Mouse (Mus musculus) bone marrow, adult 2 months (tissue): ENCODE data around the gene L3hypdh. TPM values are rescaled to one million over a fixed set of nuclear protein-coding genes. Genes with fewer than 3 reads are reported as not detected.

ENCODE experiments used
- H3K27ac ChIP-seq: fragments of 200-500 bp; 2 replicates; pipeline ENCODE4 v1.5.1; 2012; ENCODE audit warnings: low read depth, mild to moderate bottlenecking, control low read depth, inconsistent platforms, low read length; ENCODE audit not compliant: control insufficient read depth, poor library complexity, insufficient read depth
- H3K4me1 ChIP-seq: fragments of 200-500 bp; 2 replicates; pipeline ENCODE4 v1.6.1; 2011; ENCODE audit warnings: low read length; ENCODE audit not compliant: control insufficient read depth, insufficient read depth
- H3K4me3 ChIP-seq: fragments of 200-500 bp; replicated peaks from 2 replicates; pipeline ENCODE3; 2011; ENCODE audit warnings: mild to moderate bottlenecking, low read depth, low read length, control low read depth; ENCODE audit not compliant: control insufficient read depth
- CTCF ChIP-seq: fragments of 200-500 bp; IDR thresholded peaks from 2 replicates; pipeline ENCODE4 v1.5.1; 2011; ENCODE audit warnings: low read length, control low read depth; ENCODE audit not compliant: control insufficient read depth, insufficient read depth
- POLR2A ChIP-seq: fragments of 200-500 bp; IDR thresholded peaks from 2 replicates; pipeline ENCODE4 v1.6.1; 2011; ENCODE audit warnings: low read depth, mild to moderate bottlenecking, control low read depth, low read length, borderline replicate concordance; ENCODE audit not compliant: control insufficient read depth
- WGBS: fragments of 180-500 bp; shearing (Covaris S2); methylation state at CpG from one replicate; pipeline ENCODE4 v1.1.7; 2018; 5-methylcytosine and 5-hydroxymethylcytosine counted together
- polyA plus RNA-seq: library from polyadenylated mRNA; stranded (reverse); fragments of >200 nt; gene quantifications from 2 replicates; pipeline ENCODE4 v1.2.4, GENCODE M21; 2011; ENCODE audit warnings: low replicate concordance; ENCODE audit not compliant: missing spikeins, insufficient read depth, insufficient read length

The L3hypdh gene
- polyA plus RNA-seq, result 0.50 and 1.6 TPM in 2 replicates

DNA sequence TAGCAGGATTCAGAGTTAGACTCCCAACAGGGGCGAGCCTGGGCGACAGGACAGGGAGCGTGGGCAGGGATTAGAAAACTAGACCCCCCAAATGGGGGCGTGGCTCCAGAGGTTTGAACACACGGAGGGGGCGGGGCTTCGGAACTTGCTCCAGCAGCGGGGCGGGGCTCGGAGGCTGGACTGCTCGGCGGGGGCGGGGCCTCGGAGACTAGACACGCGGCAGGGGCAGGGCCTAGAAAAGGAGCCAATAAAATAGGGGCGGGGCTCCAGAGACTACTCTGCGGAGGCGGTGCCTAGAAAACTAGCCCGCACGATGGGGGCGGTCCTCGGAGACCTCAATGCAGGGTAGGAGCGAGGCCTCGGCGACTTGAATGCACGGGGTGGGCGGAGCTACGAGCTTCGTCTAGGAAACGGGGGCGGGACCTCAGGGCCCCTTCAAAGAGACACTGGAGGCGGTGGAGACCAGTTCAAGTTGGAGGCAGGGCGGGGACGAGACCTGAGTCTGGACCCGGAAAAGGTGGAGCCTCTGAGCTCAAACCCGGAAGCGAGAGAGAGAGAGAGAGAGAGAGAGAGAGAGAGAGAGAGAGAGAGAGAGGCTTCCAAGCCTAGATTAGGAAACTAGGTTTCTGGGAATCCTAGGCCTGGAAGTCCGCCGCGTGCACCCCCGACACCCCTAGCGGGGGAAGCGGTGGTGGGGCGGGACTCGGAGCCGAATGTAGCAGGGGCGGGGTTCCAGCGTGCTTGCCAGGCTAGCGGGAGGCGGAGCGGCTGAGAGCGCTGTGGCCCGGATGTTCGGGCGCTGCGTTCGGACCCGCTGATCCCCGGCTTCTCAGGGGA lies at the start of gene L3hypdh, which contains the start of gene Jkamp:
Gene L3hypdh, minus strand, starts transcription at position 111 of the 837 bp plus-strand sequence.
Gene Jkamp, plus strand, starts transcription at position 261 of the 837 bp plus-strand sequence.
- Histone ChIP-seq H3K4me1 (no peaks in the 10 kb centered on the region; the same call in 1 of the 2 replicates), H3K27ac (peak within 1 kb of the TSS; percentile 91), H3K4me3 (peak within 1 kb of the TSS; percentile 97)
- TF ChIP-seq POLR2A, result peak; percentile 36; the same call in 1 of the 2 replicates
- no peak for TF ChIP-seq CTCF
- under 1% methylated on average over 60 of the region's 60 CpGs for WGBS

- Histone ChIP-seq H3K4me3 (no peak overlapping the region), H3K4me1 (no peaks in the 10 kb centered on the region), H3K27ac (no peak overlapping the region)
- 72% methylated on average over 10 of the region's 10 CpGs for WGBS
- TF ChIP-seq POLR2A (no peak), CTCF (no peak)
These were observed 44.0 kb upstream of the L3hypdh start for GRCm38 (mm10) chr12:72129203-72129602.

DNA sequence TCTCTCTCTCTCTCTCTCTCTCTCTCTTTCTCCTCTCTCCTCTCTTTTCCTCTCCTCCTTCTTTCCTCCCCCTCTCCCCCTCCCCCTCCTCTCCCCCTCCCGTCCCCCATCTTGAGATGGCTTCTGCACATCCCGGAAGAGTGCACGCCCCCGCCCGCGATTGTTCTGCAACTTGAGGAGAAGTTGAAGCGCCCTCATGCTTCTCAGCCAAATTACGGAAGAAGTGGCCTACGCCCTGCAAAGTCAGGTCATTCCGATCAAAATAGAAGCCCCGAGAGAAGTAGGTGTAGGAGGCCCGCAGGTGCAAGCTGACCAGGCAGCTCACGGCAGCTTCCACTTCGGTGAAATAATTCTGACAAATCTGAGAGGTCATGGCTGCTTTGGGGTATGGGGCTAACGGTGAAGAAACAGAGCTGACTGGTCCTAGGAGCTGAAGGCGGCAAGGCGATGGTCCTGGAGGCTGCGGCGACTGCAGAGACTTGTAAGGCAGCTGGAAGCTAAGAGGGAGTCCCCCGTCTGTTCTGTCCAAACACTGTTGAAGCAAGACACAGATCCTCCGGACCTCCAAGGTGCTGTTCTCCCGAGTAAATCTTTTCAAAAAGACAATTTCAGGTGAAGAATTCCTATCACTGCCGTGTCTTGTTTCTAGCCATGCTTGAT lies 30.6 kb upstream of the L3hypdh start:
- 76% methylated on average over 22 of the region's 23 CpGs for WGBS
- TF ChIP-seq POLR2A (no peak), CTCF (no peak)
- Histone ChIP-seq H3K4me3 (no peak overlapping the region), H3K27ac (no peak overlapping the region), H3K4me1 (no peaks in the 10 kb centered on the region)

- H3K27ac ChIP-seq, result no peak overlapping the region
- WGBS, result 75% methylated on average over 6 of the region's 6 CpGs
- H3K4me3 ChIP-seq, result no peak overlapping the region
- TF ChIP-seq POLR2A (no peak), CTCF (no peak)
- no peaks in the 10 kb centered on the region for H3K4me1 ChIP-seq
These were observed 29.9 kb upstream of the L3hypdh start for GRCm38 (mm10) chr12:72115126-72115525.

DNA sequence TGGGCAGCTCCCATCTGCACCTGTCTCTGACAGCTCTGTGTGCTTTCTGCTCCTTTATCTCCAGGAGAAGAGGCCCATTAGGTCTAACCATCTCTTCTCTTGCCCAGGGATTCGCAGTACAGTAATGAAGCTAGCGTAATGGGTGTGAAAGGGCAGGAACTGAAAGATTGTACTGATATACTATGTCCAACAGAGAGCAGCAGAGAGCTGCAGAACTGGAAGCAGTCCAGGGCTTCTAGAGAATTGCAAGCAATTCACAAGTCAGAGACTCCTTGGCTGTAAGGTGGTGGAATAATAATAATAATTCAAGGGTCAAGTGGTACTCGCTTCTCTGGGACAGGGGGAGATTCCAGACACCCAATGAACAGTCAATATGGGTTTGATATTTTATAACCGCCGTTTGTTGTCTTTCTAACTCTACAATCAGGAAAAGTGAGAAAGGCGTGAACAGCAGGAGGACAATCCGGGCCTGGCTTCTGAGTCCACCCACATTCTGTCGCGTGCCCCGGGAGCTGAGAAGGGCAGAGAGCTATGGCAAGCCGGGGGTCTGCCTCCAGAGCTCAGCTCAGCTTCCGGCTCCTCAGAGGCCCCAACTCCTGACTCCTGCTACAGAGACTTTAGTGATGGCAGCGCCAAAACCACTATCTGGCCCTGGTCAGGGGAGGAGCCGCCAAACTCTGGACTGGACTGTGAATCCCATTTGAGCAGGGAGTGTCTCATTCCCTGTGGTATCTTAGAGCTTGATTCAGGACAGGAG lies 19.5 kb upstream of the L3hypdh start:
- Histone ChIP-seq H3K4me1 (no peaks in the 10 kb centered on the region), H3K4me3 (no peak overlapping the region)
- TF ChIP-seq CTCF (no peak), POLR2A (no peak)

GRCm38 (mm10) chr12:72104027-72104426 lies 18.8 kb upstream of the L3hypdh start:
- 76% methylated on average over 5 of the region's 5 CpGs for WGBS
- TF ChIP-seq POLR2A (no peak), CTCF (no peak)
- no peak overlapping the region for H3K4me3 ChIP-seq

More for the DNA sequence above, 19.5 kb upstream of the L3hypdh start:
- WGBS, result 38% methylated on average over 14 of the region's 14 CpGs
- H3K27ac ChIP-seq, result no peak overlapping the region

DNA sequence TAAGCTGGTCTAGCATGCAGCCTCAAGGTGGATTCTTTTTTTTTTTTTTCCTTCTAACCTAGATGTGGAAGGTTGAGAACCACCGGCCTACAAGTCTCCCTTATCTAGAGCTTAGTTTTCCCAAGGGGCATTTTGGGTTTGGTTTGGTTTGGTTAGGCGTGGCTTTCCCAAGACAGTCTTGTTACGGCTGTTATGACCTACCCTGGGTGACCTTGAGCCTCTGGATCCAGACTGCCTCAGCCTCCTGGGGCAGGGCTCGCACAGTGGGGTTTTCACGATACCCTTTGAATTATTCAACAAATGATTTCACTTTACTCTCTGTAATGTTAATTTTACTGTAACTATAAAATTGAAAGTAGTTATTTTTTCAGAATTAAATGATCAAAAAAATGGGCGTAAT lies 17.5 kb upstream of the L3hypdh start:
- Histone ChIP-seq H3K4me3 (no peak overlapping the region), H3K4me1 (no peaks in the 10 kb centered on the region), H3K27ac (no peak overlapping the region)
- 82% methylated on average over 6 of the region's 6 CpGs for WGBS
- TF ChIP-seq CTCF (no peak), POLR2A (no peak)

More at GRCm38 (mm10) chr12:72104027-72104426, 18.8 kb upstream of the L3hypdh start:
- no peaks in the 10 kb centered on the region for H3K4me1 ChIP-seq
- no peak overlapping the region for H3K27ac ChIP-seq

DNA sequence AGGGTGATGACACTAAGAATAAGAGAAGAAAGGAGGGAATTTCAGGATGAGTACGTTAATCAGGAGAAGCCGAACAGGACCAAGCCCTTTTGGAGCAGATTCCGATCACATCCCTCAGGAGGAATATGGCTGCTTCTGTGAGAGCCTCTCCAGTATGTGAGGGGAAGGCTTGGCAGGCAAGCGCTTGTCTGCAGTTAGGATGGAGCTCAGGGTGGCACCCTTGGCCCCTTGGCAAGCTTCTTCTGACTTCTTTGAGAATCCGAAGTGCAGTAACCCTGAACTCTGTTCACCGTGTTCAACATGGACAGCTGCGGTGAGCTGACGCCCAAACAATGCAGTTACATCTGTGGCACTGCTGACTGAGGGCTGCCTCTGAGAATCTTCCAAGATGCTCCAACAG lies 11.7 kb upstream of the L3hypdh start:
- WGBS, result 89% methylated on average over 8 of the region's 8 CpGs
- H3K27ac ChIP-seq, result no peak overlapping the region

More for the DNA sequence above, 11.7 kb upstream of the L3hypdh start:
- no peak overlapping the region for H3K4me3 ChIP-seq
- H3K4me1 ChIP-seq, result no peaks in the 10 kb centered on the region
- no peak for TF ChIP-seq POLR2A
- no peak for TF ChIP-seq CTCF
